Mouse (Mus musculus): ENCODE data around the gene Il11.

DNA sequence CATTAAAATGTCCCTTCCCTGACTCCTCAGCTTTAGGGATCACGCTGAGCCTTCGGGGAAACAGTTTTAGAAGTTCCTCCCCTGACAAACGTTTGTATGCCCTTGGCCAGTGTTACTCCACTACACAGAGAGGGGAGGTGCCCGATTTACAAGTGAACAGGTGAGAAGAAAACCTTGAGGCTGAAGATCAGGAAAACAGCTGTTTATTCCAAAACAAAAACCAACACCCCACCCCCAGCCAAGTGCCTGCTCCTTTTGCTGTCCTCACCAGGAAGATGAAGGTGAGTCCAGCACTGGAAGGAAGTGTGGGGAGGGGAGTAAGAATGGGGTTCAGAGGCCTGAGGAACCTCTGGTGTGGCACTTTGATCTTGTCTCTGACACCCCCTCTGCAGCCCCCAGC, 42.7 kb upstream of the Il11 start:
- no peak for TF ChIP-seq CTCF (IDR thresholded peaks at IDR 0.05; ENCODE audit: control insufficient read depth, insufficient read depth, insufficient replicate concordance, low read depth, low read length)
- TF ChIP-seq POLR2A (IDR thresholded peaks at IDR 0.05; ENCODE audit: control insufficient read depth, low read depth, low read length) = no peak

All from testis, adult 2 months (tissue).